Mouse (Mus musculus) heart, adult 11 months (tissue): ENCODE measurements around the gene Arap1.
A peak's percentile ranks its signal among the peaks of the same experiment; 100 is the strongest.

Source experiments
- DNase-seq: peaks from one replicate; pipeline ENCODE4 v3.0.0; 2022

Gene Arap1

DNA sequence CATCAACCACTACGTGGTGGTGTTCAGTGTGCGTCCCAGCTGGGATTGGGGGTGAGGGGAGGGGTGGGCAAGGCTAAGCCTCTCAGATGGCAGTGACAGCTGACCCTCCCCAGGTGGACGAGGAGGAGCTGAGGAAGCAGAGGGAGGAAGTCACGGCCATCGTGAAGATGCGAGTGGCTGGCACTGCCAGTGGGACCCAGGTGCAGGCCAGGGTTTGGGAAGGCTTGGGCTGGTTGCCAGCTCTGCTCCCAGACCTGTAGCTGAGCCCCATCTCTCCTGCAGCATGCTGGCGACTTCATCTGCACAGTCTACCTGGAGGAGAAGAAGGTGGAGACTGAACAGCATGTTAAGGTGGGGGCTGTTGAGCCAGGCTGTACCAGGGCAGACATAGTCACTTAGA, 53.6 kb downstream of the Arap1 start:
- DNase-seq, result no peak

DNA sequence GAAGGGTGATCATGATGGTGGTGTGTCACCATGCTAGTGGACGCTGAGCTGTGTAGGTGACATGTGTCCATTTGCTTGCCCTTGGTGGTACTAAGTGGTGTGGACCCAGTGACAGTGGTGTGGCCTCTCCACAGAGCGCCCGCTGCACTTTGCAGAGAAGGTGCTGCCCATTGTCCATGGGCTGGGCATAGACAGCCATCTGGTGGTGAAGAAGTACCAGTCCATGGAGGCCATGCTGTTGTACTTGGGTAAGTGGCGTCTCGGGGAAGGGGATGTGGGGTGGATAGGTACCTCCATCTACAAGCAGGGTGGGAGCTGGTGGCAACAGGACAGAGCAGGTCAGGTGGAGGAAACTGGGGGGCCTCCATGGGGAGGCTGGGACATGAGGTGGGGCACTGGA, 56.0 kb downstream of the Arap1 start:
- no peak for DNase-seq

DNA sequence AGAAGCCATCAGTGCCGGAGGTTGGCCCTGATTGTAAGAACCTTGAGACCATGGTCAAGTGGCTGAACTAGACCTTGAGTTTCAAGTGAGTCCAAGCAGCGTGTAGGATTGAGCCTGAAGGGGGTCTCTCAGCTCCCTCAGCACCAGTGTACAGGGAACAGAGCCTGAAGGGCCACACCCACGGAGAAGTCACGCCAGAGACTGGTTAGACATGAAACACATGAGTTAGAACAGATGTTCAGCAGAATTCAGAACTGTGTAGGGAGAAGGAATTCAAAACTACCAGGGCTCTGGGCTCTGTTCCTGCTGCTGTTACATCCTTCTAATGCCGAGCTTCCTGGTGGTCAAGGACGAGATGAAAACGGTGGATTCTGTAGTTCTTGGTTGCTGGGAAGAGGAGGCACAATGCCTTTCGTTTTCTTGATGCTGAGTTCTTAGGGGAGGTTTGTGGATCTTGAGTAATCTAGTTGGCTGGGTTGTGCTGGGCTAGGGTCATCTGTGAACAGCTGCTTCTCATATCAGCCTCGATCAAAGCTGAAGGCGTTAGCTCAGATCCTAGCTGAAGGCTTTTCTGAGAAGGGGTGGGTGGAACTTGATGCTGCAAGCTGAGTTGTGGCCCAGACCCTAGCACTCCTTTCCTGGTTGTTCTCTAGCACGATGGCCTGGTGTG, 62.5 kb downstream of the Arap1 start, which contains the start of gene Gm45837:
Gene Gm45837 (plus strand): TSS at position 620 of the 670 bp plus-strand sequence.
- peak; percentile 95 for DNase-seq

DNA sequence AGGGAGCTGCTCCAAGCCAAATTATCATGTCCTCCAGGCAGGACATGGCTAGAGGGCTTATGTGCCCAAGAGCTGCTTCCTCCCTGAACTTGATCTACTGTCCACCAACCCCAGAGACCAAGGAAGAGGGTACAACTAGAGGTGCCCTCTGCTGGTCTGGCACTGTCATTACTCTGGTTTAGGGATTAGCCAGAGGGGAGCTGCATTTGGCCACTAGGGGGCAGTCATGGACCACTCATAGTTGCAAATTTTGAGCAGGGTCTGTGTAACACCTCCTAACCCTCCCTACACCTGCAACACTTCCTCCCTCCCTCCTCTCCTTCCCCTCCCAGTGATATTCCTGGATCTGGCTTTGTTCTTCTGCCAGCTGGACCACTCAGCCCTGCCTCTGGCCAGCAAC, 64.9 kb downstream of the Arap1 start:
- DNase-seq, result peak; percentile 96

DNA sequence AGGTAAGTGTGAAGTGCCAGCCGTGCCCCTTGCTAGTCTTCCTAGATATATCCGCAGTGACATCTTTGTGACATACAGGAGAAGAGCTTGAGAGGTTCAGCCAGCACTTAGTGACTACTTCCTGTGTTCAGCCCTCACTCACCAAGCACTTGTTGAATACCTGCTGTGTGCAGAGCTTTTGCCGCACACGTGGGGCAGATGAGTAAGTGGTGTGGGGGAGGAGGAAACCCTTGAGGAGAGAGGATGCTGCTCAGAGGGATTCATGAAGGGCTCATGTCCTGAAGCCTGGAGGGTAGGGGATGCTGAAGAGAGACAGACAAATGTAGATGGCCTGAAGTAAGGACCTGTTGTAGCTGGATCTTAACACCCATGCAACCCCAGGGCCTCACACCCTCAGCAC, 66.3 kb downstream of the Arap1 start:
- DNase-seq, result no peak

DNA sequence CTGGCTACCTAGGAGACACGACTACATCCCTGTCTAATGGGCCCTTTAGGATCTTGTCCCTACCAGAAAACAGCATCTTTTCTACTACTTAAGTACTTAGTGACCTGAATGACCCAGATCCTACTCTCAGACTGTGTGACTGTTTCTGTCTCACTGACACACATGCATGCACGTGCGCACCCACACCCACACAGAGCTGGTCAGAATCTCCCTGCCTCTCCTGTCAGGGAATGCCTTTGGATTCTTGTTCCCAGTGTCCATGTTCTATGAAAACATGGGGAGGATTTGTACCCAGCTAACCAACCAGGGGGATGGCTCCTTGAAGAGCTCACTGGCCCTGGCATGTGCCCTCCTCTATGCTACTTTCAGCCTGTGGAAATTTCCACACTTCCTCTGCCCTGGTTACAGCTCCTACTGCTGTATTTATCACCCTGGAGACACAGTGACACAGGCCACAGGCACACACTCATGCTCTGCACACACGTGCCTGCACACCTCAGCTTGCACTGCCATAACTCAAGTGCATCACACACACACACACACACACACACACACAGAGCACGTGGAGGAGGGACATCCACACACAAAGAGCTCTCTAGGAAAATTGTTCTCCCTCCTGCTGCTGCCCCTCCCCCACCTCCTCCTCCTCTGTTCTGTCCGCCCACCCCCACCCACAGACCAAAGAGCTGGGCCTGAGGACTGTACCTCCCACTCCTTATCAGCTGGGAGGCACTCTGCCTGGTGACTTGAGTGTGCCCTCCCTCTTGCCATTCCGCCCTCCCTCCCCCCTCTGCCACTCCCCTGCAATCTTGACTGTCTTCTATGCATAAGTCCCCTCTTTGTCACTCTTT, 67.0 kb downstream of the Arap1 start:
- DNase-seq, result no peak

DNA sequence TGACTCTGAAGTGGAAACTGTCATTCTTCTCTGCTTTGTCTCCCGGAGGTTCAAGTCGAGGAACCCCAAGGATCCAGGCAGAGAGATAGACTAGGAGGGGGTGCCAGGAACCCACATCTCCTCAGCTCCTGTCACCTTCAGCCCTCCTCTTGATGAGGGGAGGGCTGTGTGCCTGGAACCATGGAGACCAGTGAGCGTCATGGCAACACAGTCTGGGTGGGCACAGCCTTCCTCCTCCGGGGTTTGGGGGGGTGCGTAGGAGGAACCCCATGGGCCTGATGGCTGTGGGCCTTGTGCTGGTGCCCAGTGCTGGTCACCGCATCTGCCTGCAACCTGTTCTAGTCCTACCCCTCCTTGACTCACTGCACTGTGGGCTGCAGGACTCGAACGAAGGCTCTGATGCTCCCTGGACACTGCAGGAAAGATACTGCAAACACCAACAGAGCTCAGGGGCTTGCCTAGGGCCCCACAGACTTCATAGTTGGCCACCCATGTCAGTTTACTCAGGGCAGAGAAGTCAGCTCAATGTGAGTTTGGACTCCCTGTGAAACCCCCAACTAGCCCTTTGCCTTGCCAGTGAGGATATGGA, 67.7 kb downstream of the Arap1 start:
- peak; percentile 91 for DNase-seq

DNA sequence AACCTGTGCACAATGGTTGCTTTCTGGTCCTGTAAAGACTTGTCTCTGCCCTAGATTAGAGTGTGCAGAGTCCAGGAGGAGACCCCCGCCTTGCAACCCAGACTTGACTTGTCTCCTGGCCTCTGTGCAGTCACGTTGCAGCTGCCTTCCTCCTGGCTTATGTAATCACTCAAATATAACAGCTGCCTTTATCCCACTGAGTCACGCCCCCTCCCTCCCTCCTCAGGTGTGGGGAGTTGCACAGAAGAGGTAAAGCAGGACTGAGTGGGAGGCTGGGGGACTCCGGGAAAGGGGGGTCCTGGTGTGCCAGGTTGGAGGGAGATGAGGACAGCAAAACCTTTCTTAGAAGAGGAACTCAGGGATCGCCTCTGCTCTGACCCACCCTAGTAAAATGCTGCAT, 68.5 kb downstream of the Arap1 start:
- peak; percentile 90 for DNase-seq

DNA sequence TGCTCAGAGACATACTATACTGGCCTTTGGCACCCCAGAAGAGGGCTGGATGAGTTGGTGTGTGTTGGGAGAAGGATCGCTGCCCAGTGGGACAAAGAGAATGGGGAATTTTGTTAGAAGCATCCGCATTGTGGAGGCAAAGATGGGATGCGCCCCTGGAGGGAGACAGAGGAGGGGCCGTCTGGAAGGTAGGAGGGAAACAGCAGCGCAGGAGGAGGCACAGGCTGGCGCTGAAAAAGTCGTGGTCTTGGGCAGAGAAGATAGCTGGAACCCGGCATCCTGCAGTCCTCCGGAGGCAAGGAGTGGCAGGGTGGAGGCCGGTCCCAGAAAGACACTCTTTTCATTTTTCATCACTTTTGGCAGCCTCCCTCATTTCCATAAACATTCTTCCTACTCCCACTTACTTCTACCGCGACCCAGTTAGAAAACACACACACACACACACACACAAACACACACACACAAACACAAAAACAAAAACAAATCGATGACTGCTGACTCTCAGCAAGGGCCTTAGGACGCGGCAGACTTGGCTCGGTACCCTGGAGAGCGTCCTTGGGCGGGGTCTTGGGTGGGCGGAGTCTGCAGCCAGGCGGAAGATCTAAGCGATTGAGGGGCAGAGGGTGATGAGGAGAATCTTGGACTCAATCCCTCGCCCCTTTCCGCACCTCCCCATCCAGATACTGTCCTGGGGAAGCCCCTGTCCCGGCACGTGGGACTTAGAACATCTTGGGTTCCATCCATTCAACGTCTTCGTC, 71.3 kb downstream of the Arap1 start:
- no peak for DNase-seq

DNA sequence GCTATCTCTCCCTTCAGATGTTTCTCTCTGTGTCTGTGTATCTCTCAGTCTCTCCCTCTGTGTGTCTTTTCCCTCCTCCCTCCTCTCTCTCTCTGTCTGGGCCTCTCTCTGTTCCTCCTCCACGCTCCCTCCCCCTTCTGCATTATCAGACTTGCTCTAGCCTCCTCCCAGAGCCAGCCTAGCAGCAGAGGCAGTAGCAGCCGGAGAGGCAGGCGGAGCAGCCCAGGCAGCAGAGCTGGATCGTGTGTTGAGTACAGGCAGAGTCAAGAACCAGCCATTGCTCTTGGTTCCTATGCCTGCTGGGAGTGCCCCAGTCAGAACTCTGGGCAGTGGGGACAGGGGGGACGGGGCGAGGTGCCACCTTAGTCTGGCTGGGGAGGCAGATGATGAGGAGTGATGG, 73.7 kb downstream of the Arap1 start, which contains the start of gene Pde2a:
Gene Pde2a (plus strand): TSS at position 163 of the 400 bp plus-strand sequence.
- no peak for DNase-seq

DNA sequence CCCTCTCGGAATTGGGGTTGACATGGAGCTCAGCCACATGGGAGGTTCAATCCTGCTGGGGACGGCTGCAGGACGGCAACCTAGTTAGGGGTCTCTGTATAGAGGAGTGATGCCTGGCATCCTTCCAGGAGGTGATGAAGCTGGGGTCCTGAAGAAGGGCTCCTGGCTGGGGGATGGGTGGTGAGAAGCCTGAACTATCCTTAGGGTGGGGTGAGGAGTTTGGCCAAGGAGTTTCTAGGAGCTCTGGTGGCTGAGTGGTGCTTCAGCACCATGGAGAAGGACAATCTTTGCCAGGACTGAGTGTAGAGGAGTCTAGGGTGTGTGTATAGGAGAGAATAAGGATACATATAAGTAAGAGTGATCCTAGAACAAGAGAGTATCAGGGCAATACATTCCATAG, 74.2 kb downstream of the Arap1 start:
- DNase-seq, result no peak

DNA sequence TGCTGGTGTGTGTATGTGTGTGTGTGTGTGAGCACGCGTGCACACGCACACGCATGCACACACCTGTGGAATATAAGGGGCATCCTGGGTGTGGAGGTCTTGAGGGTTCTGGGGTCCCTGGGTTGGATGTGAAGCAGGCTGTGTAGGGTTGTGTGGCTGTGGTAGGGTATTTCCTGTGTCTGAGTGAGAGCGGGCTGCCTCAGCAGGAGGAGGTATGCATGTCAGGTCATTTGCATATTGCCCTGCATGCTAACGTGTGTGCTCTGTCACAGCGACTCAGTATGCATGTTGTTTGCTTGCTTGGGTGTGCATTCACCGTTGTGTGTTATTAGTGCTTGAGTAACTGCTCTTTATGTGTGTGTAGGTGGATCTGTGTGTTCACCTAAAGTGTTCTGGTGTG, 74.8 kb downstream of the Arap1 start:
- no peak for DNase-seq

DNA sequence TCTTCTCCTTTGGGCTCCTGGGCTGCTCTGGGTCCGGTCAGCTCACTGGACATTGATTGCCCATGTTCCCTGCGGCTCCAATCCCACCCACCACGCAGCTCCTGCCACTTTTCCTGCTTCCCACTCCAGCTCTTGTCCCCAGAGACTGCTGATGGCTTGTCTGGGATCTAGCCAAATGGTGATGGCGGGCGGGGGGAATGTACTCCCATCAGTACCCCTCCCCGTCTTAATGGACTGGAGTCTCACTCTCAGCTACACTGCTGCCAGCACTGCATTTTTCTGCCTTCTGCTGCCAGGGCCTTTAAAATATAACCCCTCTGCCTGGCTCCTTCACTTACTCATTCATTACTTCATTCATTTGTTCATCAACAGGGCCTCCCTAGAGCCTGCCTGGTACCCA, 76.1 kb downstream of the Arap1 start:
- DNase-seq, result peak; percentile 89

DNA sequence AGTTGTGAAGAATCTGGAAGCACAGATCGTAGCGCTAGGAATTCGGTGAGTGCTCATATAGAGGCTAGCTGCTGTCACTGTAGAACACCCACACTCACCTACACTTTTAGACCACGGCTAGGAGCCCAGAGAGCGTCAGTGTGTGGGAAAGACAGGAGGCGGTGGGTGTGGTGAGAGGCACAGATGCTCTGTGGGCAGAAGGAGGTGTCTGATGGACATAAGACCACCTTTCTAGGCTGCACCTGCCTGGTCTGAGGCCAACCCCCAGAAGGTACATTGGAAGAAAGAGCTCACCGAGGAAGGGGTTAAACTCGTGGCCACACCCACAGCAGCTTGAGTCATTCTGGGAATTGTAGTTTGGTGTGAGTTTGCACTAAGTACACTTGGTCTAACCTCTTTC, 78.8 kb downstream of the Arap1 start:
- no peak for DNase-seq

DNA sequence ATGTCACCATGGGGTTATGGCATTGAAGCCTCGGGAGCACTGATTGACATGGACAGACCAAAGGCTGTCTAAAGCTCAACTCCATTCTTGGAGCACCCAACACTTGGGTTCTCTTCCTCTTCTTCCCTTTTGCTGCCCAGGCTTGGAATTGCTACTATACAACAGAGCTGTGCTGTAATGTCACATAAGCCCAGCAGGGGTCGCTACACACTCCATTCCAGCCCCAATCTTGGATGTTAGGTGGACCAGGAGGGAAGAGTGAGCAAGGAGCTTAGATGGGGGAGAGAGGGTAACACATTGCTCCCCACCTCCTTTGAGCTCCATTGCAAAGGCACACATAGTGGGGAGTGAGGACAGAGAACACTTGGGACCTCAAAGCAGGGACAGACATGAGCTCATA, 79.9 kb downstream of the Arap1 start:
- DNase-seq, result no peak

DNA sequence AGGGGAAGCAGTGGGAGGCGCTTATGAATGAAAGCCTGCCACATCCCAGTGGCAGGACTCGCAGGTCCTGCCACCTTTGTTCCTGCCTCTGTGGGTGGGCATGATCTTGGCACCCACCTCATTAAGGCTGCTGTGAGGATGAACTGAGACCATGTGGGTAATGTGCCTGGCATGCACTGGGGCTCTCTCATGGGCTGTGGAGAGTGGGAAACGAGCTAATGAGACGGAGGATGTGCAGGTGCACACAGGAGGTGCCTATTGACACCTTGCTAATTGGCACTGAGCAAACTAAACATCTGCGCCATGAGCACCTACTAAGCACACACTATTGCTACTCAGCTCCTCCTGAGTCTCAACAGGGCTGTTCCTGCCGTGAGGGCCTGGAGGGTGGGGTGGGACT, 87.2 kb downstream of the Arap1 start:
- DNase-seq, result no peak

DNA sequence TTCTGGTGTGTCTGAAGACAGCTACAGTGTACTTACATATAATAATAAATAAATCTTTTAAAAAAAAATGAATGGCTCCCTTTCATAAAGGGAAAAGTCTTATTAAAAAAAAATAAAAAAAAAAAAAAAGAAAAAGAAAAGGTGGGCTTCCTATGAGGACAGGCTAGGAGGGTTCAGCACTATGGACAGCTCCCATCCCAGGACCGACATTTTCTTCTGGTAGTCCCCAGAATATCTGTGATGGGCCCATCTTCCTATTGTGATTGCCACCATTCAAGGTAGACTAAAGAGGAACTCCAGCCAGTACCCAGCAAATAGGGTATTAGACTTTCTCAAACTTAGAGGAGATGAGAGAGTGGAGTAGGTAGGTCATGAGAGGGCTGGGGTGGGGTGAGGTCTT, 90.0 kb downstream of the Arap1 start:
- DNase-seq, result no peak

DNA sequence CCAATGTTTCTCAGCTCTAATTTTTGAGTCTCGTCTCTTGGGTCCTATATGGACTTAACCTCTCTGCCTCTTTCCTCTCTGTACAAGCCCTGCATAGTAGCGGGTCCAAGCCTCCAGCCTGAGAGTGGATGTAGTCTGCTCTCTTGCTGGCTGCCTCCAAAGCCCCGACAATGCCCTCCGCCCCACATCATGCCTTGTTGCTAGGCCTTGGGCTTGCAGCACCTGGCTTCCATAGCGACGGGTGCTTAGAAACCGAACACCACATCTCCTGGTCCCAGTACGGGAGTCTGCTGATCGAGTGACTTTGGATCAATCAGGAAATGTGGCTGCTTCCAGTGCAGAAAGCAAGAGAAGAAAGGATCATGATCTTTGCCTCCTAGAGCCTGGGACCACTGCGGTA, 95.2 kb downstream of the Arap1 start:
- DNase-seq, result no peak

DNA sequence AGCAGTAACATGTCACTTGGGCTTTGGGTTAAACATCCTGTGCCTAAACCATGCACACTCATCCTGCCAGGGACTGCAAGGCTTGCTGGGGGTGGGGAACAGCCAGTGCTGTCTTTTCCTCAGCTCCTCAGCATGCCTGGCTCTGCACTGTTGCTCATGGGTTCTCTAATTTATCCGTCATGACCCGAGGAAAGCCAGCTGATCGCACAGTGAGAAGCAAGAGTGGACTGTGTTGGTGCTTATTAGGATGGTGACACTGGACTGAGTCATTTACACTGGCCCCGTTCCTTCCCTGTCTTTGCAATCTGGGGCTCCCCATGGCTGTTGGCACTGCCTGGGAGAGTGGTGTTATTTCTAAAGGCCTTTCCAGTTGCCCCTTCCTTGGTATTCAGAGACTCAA, 96.3 kb downstream of the Arap1 start:
- DNase-seq, result no peak

DNA sequence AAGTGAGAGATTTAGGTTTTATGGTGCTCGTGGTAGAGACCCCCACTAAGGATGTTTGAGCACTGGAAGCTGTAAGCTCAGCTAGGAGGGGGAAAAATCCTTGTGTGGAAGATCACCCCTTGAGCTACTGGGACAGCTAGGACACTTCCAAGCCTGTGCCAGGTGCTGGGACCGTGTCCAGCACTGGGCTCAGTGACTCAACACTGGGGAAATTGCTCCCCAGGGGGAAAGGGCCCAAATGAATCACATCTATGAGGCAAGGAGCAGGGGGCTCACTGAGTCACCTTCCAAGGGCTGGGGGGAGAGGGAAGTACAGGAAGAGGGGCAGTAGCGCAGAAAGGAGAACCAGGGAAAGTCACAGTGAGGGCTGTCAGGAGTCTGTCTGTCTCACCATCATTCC, 102.0 kb downstream of the Arap1 start:
- no peak for DNase-seq

DNA sequence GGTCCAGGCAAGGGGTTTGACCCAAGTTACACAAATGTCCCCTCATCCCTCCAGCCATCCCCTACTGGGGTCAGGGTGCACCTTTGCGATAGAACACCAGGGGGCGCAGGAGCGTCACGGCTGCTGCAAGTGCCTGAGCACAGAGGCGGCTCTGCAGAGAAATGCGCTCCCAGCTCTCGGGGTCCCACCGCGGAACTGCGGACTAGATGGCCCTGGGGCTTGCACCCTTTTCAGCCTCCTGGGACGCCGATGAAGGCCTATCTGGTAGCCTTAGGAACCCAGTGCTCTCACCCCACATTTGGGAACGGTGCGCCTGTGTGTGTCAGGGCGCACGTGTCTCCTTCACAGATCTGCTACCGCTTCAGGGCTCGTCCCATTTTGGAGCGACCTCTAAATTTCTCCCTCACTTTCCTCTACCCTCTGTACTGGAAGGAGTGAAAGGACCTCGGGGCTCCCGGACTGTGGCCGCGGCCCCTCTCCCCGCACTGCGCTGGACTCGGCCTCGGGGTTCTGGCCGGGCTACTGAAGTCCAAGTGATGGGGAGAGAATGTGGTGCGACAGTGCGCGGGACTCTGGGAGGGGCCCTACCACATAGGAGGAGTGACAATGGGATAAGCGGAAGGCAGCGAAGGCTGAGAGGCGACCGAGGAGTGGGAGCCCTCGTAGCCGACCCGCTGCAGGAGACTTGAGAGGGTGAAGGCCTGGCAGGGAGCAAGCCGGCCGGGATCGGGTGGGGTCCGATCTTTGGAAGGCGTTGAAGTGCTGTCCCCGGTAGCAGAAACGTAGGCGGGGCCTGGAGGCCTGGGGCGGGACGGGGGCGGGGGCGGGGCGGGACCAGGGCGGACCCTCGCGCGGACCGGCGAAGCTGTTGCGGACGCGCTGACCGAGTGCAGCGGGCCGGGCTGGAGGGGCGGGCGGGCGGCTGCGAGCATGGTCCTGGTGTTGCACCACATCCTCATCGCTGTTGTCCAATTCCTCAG, 102.8 kb downstream of the Arap1 start:
- DNase-seq, result peak; percentile 99

DNA sequence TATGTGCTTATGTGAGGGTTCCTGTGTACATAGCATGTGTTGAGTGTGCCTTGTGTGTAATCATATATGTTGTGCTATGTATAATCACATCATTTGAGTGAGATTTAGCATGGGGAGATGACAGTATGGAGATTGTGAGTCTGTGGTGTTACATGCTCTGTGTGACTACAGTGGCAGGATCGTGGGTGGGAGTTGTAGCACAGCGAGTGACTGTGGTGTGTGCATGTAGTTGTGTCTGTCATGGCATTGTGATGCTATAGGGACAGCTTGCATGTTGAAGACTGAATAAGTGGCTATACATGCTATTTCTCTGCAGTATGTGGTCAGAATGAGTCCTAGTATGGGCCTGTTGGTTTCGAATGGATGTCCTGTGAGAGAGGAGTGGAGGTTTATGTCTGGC, 104.8 kb downstream of the Arap1 start:
- DNase-seq, result no peak
